Mouse (Mus musculus) frontal cortex, adult (tissue): Measurements from ENCODE around the gene Ciart.
"Not testable (repeated sequence)": the region's sequence is repeated elsewhere in the genome, so short reads cannot be mapped to it uniquely, and the experiment has no call there.

Experiments used
- ATAC-seq: cut with Nextera tagmentation; 2 replicates; pipeline ENCODE4 v1.9.2; 2017; ENCODE audit warnings: mild to moderate bottlenecking, moderate library complexity, mixed read lengths; ENCODE audit not compliant: low TSS enrichment

The Ciart gene

GRCm38 (mm10) chr3:95901616-95902372 lies 19.7 kb upstream of the Ciart start:
- ATAC-seq = no peak

DNA sequence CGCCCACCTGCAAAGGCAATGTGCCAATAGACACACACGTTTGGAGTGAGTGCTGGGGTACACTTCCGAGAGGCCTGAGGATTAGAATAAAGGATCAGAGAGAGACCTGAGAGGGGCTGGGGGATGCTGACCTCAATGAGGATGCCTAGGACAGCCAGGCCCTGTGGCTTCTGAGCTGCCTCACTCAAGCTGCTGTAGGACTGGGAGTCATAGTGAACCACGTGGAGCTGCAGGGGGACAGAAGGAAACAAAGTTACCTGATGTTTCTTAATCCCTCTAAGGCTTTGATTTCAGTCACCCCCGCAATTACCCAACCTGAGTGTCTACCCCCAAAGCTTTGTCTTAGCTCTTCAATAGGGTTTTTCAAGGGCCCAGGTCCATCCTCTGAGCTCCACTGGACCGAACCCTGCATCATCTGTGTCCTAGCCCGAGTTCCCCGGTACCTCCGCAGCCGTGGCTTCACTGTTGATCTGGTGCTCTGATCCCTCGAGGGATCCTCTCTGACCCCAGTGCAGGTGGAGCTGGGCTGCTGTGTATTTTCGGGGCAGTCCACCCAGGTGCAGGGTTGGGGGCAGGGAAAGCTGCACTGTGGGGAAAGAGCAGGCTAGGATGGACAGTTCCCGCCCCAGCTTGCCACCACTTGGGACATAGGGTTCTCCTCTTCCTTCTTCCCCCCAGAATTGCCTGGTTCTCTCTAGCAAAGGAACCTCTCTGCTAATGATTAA lies 17.9 kb upstream of the Ciart start:
- ATAC-seq = no peak

DNA sequence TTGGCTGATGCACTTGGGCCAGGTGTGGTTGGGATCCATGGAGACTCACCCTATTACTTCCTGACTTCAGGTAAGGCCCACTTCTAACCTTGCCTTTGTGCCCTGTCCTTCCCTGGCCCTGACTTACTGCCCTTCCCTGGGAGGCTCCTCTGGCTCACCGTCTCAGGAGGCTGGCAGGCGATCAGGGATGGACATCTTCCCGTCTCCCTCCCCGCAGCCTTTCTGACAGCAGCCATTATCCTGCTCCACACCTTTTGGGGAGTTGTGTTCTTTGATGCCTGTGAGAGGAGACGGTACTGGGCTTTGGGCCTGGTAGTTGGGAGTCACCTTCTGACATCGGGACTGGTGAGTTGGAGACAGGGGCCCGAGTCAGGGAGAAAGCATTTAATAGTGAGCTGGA lies 13.4 kb upstream of the Ciart start:
- not testable (repeated sequence) for ATAC-seq

DNA sequence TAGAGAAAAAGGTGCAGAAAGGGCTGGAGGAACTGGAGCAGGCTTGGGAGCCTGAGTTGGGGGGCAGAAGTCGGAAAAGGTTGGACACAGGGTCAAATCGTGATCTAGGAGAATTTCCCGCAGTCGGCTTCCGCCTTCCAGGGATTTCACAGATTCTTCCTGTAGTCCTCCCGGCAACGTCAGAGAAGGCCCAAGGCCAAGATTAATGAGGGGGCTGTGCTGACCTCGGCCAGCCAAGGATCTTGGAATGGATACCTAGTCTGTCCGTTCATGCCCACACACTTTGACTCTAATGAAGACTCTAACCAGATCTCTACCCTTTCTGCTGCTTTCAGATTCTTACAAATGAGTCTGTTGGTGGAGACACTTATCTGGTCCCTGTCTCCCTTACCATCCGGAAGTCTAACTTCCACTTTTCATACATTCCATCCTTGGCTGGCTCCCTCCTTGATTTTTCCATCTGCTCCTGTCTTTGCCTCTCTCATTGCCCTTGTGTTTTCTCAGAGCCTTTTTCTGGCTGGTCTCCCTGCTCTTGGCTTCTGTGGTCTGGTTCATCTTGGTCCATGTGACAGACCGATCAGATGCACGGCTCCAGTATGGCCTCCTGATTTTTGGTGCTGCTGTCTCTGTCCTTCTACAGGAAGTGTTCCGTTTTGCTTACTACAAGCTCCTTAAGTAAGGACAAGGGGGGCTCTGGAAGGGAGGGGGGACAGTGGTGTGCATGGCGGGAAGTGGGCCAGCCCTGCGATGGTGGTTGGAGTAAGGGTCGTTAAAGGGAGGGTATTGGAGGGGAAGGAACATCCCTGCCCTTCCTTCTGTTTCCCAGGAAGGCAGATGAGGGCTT lies 12.5 kb upstream of the Ciart start:
- no peak for ATAC-seq

DNA sequence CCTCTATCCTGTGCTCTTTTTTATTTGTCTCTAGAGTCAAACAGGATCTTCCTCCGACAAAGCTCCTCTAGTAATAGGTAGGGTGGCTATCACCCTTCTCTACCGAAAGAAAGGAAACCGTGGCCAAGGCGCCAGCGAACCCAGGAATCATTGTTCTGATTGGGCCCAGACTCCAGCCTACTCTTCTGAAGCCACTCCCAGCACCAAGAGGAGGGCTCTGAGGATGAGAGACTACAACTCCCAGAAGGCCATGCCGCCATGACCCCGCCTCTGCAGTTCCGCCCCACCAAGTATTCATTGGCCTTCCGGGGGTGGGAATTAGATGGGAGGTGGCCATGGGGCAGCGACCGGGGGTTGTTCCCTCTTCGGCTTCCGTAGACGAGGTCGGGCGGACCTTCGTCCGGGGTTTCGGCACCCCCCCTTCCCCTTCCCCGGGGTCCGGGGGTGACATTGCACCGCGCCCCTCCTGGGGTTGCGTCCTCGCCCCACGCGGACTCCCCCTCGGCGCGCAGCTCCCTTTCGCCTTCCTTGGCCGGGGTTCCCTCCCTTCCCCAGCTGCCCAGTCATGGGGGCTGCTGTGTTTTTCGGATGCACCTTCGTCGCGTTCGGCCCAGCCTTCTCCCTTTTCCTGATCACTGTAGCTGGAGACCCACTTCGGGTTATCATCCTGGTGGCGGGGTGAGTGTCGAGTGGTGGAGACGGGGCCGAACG lies 11.7 kb upstream of the Ciart start, which contains the start of gene Aph1a:
Gene Aph1a (plus strand): TSS at position 364 of the 711 bp plus-strand sequence.
- peak; percentile 98 for ATAC-seq

- 0 out of 2 replicates have a peak, but pooled peaks have one; percentile 7 for ATAC-seq
Observed at GRCm38 (mm10) chr3:95893126-95893525, 11.1 kb upstream of the Ciart start.

DNA sequence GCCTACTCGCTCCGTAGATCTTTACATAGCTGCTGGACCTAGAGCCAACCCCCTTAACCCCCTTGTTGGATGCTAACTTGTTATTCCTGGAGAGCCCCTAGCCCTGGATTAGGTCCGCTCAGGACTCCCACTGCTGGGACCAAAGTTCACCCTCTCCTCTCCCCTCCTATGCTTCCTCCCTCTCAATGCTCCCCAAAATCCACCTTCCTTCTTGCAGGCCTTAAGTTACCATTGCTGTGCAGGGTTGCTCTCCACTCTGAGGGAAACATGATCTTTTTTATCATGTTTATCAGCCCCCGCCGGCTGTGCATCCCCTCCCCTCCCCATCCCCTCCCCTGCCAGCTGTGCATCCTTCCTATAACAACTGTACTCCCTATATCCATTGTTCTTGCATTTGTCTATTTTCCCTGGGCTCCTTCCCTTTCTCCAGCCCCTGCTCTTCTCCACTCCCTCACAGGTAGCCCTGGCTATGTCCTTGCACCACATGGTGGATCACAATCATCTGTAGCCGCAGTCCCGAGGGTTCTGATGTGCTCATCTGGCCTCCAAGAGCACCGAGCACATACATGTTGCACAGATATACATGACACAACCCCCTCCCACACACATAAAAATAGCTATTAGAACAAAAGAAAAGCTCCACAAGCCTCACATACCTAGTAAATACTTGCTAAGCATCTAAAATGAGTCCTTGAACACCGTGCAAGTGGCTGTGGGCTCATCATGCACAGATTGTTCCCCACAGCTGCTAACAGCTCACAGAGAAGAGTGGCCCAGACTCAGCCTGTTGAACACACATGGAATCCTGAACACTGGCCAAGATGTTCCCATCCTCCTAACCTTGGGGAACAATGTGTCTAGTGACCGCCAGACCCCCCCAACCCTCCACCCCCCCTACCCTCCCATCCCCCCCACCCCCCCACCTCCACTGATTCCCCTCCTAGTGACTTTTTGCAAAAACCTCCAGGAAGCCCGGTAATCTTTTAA lies 10.3 kb upstream of the Ciart start:
- no peak for ATAC-seq

- ATAC-seq = no peak
Observed at GRCm38 (mm10) chr3:95891211-95892065, 9.4 kb upstream of the Ciart start, which contains the start of gene BC028528. BC028528 (minus strand) TSS chr3:95892005.

DNA sequence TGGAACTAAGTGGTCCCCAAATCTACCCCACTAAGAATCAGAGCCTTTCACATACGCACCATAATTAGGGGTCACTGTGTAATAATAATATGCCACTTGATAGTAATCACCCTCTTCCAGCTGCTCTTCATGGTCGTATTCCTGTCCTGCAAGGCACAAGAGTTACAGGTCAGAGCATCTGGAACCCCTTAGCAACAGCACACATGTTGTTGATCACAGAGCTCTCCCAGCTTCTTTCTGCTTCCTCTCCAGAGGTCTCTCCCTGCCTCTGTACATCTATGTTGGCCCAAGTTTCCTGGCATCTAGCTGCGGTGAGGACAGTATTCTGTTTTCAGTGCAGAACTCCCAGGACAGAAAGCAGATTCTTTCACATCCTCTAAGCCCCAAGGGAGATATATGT lies 7.6 kb upstream of the Ciart start:
- ATAC-seq = no peak

GRCm38 (mm10) chr3:95887596-95887995 lies 5.5 kb upstream of the Ciart start:
- no peak for ATAC-seq

DNA sequence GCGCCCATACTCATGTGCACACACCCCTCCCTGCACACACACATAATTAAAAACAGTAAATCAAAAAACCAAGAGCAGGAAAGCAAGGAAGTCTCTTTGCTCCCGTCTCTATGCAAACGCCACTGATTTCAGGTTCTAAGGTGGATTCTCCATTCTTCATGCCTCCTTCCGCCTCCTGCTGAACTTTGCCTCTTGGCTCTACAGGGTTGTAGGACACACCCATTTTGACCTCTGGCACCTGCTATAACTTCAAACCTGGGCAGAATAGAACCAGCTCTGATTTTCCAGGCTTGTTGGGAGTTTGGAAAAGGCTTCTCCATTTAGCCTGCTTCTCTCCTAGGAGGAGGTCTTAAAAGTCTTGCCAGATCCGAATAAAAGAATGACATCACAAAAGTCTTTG lies 2.3 kb upstream of the Ciart start:
- ATAC-seq = no peak

- peak; percentile 33; the same call in 1 of the 2 replicates for ATAC-seq
Observed at GRCm38 (mm10) chr3:95882816-95883425, 870 bp upstream of the Ciart start.

- ATAC-seq = no peak
Observed at GRCm38 (mm10) chr3:95879063-95879462, 3.0 kb downstream of the Ciart start.

DNA sequence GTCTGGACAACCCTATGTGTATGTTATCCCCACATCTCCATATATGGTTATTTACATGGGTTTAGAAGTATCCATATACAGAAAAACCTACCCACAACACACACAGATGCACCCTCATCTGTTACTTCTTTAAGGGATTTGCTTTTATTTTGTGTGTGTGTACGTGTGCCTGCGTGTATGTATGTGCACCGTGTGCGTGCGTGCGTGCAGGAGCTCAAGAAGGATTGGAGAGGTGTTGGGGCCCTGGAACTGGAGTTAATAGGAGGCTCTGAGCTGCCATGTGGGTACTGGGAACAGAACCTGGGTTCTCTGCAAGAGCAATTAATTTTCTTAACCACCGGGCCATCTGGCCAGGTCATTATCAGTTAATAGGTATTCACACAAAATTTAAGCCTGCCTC lies 10.0 kb downstream of the Ciart start:
- no peak for ATAC-seq

DNA sequence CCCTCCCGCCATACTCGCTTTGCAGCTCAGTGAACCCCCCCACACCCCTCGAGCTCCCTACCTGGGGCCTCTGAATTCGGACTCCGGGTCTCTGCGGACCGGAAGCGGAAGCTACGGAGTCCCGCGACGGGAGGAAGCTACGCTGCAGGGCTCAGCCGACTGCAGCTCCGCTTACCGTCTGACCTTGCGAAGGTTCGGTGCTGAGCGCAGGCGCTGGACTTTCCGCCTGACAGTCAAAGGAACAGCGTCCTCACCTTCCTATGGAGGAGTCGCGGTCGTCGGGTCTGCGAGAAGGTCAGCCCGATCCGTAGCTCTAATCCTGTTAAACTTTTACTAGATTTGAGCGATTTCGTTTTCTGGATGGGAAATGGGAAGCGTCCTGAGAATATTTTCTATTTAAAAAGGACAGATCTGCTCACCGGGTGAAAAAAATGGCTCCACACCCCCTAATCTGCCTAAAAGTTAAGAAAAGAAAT lies 10.6 kb downstream of the Ciart start, which contains the start of gene Mrps21:
Gene Mrps21 (minus strand): TSS at position 128 of the 476 bp plus-strand sequence.
- ATAC-seq = peak; percentile 97

- no peak for ATAC-seq
Observed at GRCm38 (mm10) chr3:95870976-95871375, 11.1 kb downstream of the Ciart start.

DNA sequence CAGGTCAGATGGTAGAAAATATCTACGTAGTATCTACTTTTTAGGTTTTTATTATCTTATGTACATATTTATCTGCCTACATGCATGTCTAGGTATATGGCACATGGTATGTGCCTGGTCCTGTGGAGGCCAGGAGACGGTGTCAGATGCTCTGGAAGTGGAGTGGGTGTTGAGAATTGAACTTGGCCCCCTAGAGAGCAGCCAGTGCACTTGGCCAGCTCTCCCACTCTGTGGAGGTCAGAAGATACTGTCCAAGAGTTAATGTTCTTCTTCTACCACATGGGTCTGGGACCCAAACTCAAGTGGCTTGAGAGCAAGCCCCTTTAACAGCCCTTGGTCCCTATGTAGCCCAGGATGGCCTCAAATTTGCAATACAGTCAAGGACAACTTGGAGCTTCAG lies 14.6 kb downstream of the Ciart start:
- no peak for ATAC-seq

DNA sequence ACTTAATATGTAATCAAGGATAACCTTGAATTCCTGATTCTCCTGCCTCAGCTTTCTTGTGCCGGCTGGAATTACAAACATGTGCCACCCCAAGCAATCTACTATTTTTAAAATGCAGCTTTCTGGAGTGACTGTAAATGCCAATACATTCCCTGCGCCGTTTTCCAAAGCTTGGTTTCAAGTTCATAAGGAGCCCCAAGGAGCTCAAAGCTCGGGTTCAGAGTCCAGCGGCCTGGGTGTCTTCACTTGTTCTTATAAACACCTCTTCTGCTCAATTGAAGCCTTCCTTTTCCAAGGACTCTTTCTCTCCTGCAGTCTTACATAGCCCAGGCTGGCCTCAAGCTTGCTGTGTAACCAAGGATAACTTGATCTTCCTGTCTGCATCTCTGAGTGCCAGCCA lies 16.0 kb downstream of the Ciart start:
- ATAC-seq = no peak

- no peak for ATAC-seq
Observed at GRCm38 (mm10) chr3:95865571-95865970, 16.5 kb downstream of the Ciart start.
